Mouse (Mus musculus): ENCODE results near the gene Lck. TPM values are rescaled to one million over a fixed set of nuclear protein-coding genes. Genes with fewer than 3 reads are reported as not detected.

Lck gene
- polyA plus RNA-seq, 1 experiment from 2014 or later, result 12.6 TPM

GRCm38 (mm10) chr4:129500607-129501566 lies 72.6 kb downstream of the Lck start:
- Histone ChIP-seq H3K4me1 (peaks cover 22% of the 10 kb centered on the region), H3K4me3 (peak overlapping the region; percentile 50), H3K4me2 (replicated peaks) (peak overlapping the region; percentile 63), H3K27ac (peak overlapping the region; percentile 87), H3K9ac (peak overlapping the region; percentile 60), H3K27me3 (no peaks in the 10 kb centered on the region), H3K9me3 (no peaks in the 10 kb centered on the region), H3K36me3 (no peaks in the 10 kb centered on the region)
- ATAC-seq (ENCODE audit: insufficient number of reproducible peaks, insufficient read depth, low FRiP score, low TSS enrichment), result peak; percentile 74
- WGBS, result 2% methylated on average over 47 of the region's 49 CpGs

GRCm38 (mm10) chr4:129500017-129500416 lies 73.4 kb downstream of the Lck start:
- 79% methylated on average over 8 of the region's 8 CpGs for WGBS
- Histone ChIP-seq H3K4me3 (peak overlapping the region; percentile 50), H3K27me3 (no peaks in the 10 kb centered on the region), H3K36me3 (no peaks in the 10 kb centered on the region), H3K9me3 (no peaks in the 10 kb centered on the region), H3K9ac (no peak overlapping the region; the same call in 1 of the 2 replicates), H3K4me2 (replicated peaks) (peak overlapping the region; percentile 63), H3K4me1 (peaks cover 24% of the 10 kb centered on the region), H3K27ac (peak overlapping the region; percentile 87)
- no peak for ATAC-seq (ENCODE audit: insufficient number of reproducible peaks, insufficient read depth, low FRiP score, low TSS enrichment)

GRCm38 (mm10) chr4:129498941-129499340 lies 74.5 kb downstream of the Lck start:
- ATAC-seq (ENCODE audit: insufficient number of reproducible peaks, insufficient read depth, low FRiP score, low TSS enrichment), result no peak
- no peaks in the 10 kb centered on the region for H3K27me3 ChIP-seq
- no peaks in the 10 kb centered on the region for H3K36me3 ChIP-seq
- H3K4me3 ChIP-seq, result no peak overlapping the region
- no peaks in the 10 kb centered on the region for H3K9me3 ChIP-seq
- 67% methylated on average over 3 of the region's 3 CpGs for WGBS
- peaks cover 24% of the 10 kb centered on the region for H3K4me1 ChIP-seq
- H3K27ac ChIP-seq, result no peak overlapping the region
- H3K4me2 ChIP-seq (replicated peaks), result no peak overlapping the region
- no peak overlapping the region for H3K9ac ChIP-seq

Small RNA genes lying within 50 kb of the gene (microRNA-seq; reads per million reads assigned to microRNA genes)
- gene Mir8119, result not detected

Other genes starting within 250 kb of the Lck start
- 487 and 522 TPM in 2 replicates for gene Rbbp4, start 238.3 kb downstream of the Lck start, polyA plus RNA-seq (2016; fragmentation: Nextera tagmentation; extraction: Ambion mirVana)
- 38.9 and 43.7 TPM in 2 replicates for gene Zbtb8os, start 237.9 kb downstream of the Lck start, polyA plus RNA-seq (2016; fragmentation: Nextera tagmentation; extraction: Ambion mirVana)
- gene Zbtb8a, start 195.5 kb downstream of the Lck start, polyA plus RNA-seq (2016; fragmentation: Nextera tagmentation; extraction: Ambion mirVana), result 9.9 and 10.8 TPM in 2 replicates
- gene Zbtb8b, start 132.8 kb downstream of the Lck start, polyA plus RNA-seq (2016; fragmentation: Nextera tagmentation; extraction: Ambion mirVana), result 3.5 TPM in 2 replicates
- gene Bsdc1, start 112.1 kb downstream of the Lck start, polyA plus RNA-seq (2016; fragmentation: Nextera tagmentation; extraction: Ambion mirVana), result 28.5 and 29.2 TPM in 2 replicates
- gene Tssk3, start 82.6 kb downstream of the Lck start, polyA plus RNA-seq (2016; fragmentation: Nextera tagmentation; extraction: Ambion mirVana), result not detected in 2 replicates
- gene Fam229a, start 82.5 kb downstream of the Lck start, polyA plus RNA-seq (2016; fragmentation: Nextera tagmentation; extraction: Ambion mirVana), result 0.32 TPM in 1 of 2 replicates, not detected in the other
- 1,543 and 1,552 TPM in 2 replicates for gene Marcksl1, start 60.1 kb downstream of the Lck start, polyA plus RNA-seq (2016; fragmentation: Nextera tagmentation; extraction: Ambion mirVana)
- 246 and 251 TPM in 2 replicates for gene Hdac1, start 30.9 kb downstream of the Lck start, polyA plus RNA-seq (2016; fragmentation: Nextera tagmentation; extraction: Ambion mirVana)
- gene Fam167b, start 4.9 kb upstream of the Lck start, polyA plus RNA-seq (2016; fragmentation: Nextera tagmentation; extraction: Ambion mirVana), result 3.6 and 5.1 TPM in 2 replicates
- gene Eif3i, start 27.0 kb upstream of the Lck start, polyA plus RNA-seq (2016; fragmentation: Nextera tagmentation; extraction: Ambion mirVana), result 257 and 260 TPM in 2 replicates
- gene Tmem234, start 27.0 kb upstream of the Lck start, polyA plus RNA-seq (2016; fragmentation: Nextera tagmentation; extraction: Ambion mirVana), result 180 TPM in 2 replicates
- gene Dcdc2b, start 40.6 kb upstream of the Lck start, polyA plus RNA-seq (2016; fragmentation: Nextera tagmentation; extraction: Ambion mirVana), result 2.3 and 3.2 TPM in 2 replicates
- 29.8 and 33.0 TPM in 2 replicates for gene Iqcc, start 45.5 kb upstream of the Lck start, polyA plus RNA-seq (2016; fragmentation: Nextera tagmentation; extraction: Ambion mirVana)
- gene Ccdc28b, start 50.3 kb upstream of the Lck start, polyA plus RNA-seq (2016; fragmentation: Nextera tagmentation; extraction: Ambion mirVana), result 63.7 and 66.7 TPM in 2 replicates
- gene Txlna, start 67.4 kb upstream of the Lck start, polyA plus RNA-seq (2016; fragmentation: Nextera tagmentation; extraction: Ambion mirVana), result 100 TPM in 2 replicates
- 14.4 and 15.3 TPM in 2 replicates for gene Kpna6, start 99.1 kb upstream of the Lck start, polyA plus RNA-seq (2016; fragmentation: Nextera tagmentation; extraction: Ambion mirVana)
- gene Tmem39b, start 123.2 kb upstream of the Lck start, polyA plus RNA-seq (2016; fragmentation: Nextera tagmentation; extraction: Ambion mirVana), result 16.5 and 18.7 TPM in 2 replicates
- 191 and 204 TPM in 2 replicates for gene Khdrbs1, start 168.7 kb upstream of the Lck start, polyA plus RNA-seq (2016; fragmentation: Nextera tagmentation; extraction: Ambion mirVana)
- gene Ptp4a2, start 237.6 kb upstream of the Lck start, polyA plus RNA-seq (2016; fragmentation: Nextera tagmentation; extraction: Ambion mirVana), result 306 and 332 TPM in 2 replicates